Mouse (Mus musculus) cortical plate, adult 2 months (tissue): ENCODE results near the gene Rpl41.
A peak's percentile ranks its signal among the peaks of the same experiment; 100 is the strongest.

Experiments used
- CTCF ChIP-seq: fragments of 200-500 bp; IDR thresholded peaks from 2 replicates; pipeline ENCODE4 v1.5.1; 2011; ENCODE audit warnings: mild to moderate bottlenecking, control low read depth, low read length; ENCODE audit not compliant: insufficient read depth; ENCODE audit errors: extremely low read depth
- POLR2A ChIP-seq: fragments of 200-500 bp; IDR thresholded peaks from 2 replicates; pipeline ENCODE4 v1.6.1; 2011; ENCODE audit warnings: mild to moderate bottlenecking, low read length, control low read depth; ENCODE audit not compliant: insufficient read depth; ENCODE audit errors: extremely low read depth

DNA sequence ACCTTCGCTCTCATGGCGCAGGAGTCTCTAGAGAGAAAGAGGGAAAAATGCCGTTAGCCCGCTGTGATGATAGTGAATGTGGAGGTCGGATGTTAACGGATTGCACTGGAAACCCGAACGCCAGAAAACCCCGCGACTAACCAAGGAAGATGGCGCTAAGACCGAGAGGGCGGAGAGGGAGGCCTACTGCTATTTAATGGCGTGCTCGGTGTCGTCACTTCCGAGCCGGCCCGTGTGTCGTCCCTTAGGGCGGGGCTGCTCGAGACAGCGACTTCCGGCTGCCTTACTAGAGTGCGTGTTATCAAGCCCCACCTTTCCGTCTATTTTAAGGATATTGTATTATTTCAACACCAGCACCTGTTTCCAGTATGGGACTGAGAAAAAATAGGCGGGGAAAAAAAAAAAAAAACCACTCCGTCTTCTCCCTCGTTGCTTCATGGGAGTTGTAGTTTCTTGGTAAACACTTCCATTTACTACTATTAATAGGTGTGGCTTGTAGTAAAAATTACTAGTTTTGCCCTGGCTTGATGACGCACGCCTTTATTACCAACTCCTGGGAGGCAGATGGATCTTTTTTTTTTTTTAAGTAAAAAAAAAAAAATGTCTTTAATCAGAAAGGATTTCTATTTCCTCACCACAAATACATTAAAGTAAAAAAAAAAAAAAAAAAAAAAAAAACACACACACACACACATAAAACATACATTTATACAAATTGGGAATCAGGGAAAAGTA, at the start of gene Rpl41:
- no peak for TF ChIP-seq CTCF
- peak; percentile 100 for TF ChIP-seq POLR2A
